Mouse (Mus musculus) embryonic facial prominence, embryonic 13.5 days (tissue): ENCODE measurements around the gene Ap2m1. TPM values are rescaled to one million over a fixed set of nuclear protein-coding genes. Genes with fewer than 3 reads are reported as not detected.
"Not testable (repeated sequence)": the region's sequence is repeated elsewhere in the genome, so short reads cannot be mapped to it uniquely, and the experiment has no call there.

Source experiments
- ATAC-seq: fragments of 200-750 bp; cut with Nextera tagmentation; 2 replicates; pipeline ENCODE4 v1.8.0; 2017; ENCODE audit warnings: low read depth; ENCODE audit not compliant: insufficient number of reproducible peaks, insufficient read depth, low FRiP score, low TSS enrichment
- H3K27ac ChIP-seq: fragments of 300-500 bp; sonication (generic); 2 replicates; pipeline ENCODE4 v1.5.1; 2015; ENCODE audit warnings: moderate library complexity, mild to moderate bottlenecking, inconsistent platforms
- H3K27me3 ChIP-seq: fragments of 300-500 bp; sonication (generic); 2 replicates; pipeline ENCODE4 v1.6.1; 2015; ENCODE audit warnings: mild to moderate bottlenecking, inconsistent platforms
- H3K36me3 ChIP-seq: fragments of 300-500 bp; sonication (generic); 2 replicates; pipeline ENCODE4 v1.6.1; 2015; ENCODE audit warnings: mild to moderate bottlenecking, inconsistent platforms
- H3K4me1 ChIP-seq: fragments of 300-500 bp; sonication (generic); 2 replicates; pipeline ENCODE4 v1.6.1; 2015; ENCODE audit warnings: inconsistent platforms
- H3K4me2 ChIP-seq: fragments of 300-500 bp; sonication (generic); 2 replicates; pipeline ENCODE4 v1.6.1; 2015; ENCODE audit warnings: moderate library complexity, mild to moderate bottlenecking, inconsistent platforms
- H3K4me3 ChIP-seq: fragments of 300-500 bp; sonication (generic); 2 replicates; pipeline ENCODE4 v1.5.1; 2015; ENCODE audit warnings: mild to moderate bottlenecking, inconsistent platforms
- H3K9ac ChIP-seq: fragments of 300-500 bp; sonication (generic); 2 replicates; pipeline ENCODE4 v1.6.1; 2015; ENCODE audit warnings: mild to moderate bottlenecking, inconsistent platforms
- H3K9me3 ChIP-seq: fragments of 300-500 bp; sonication (generic); 2 replicates; pipeline ENCODE4 v1.6.1; 2016; ENCODE audit warnings: inconsistent platforms
- WGBS: fragments of 180-500 bp; shearing (Covaris S2); methylation state at CpG from one replicate; pipeline ENCODE4 v1.1.7; 2015; ENCODE audit warnings: mixed read lengths; 5-methylcytosine and 5-hydroxymethylcytosine counted together
- polyA plus RNA-seq: library from polyadenylated mRNA; unstranded; fragments of >200 nt; fragmentation: Nextera tagmentation; extraction: Ambion mirVana; gene quantifications from 2 replicates; pipeline ENCODE4 v1.2.1, GENCODE M21; 2015

The Ap2m1 gene
- 610 and 646 TPM in 2 replicates for polyA plus RNA-seq

- WGBS = under 1% methylated on average over 50 of the region's 52 CpGs
- peak; percentile 97 for ATAC-seq
- Histone ChIP-seq H3K9me3 (no peaks in the 10 kb centered on the region), H3K27me3 (no peaks in the 10 kb centered on the region), H3K4me3 (peak within 1 kb of the TSS; percentile 93), H3K27ac (peak within 1 kb of the TSS; percentile 68), H3K4me2 (peak within 1 kb of the TSS; percentile 64), H3K36me3 (peaks cover 56% of the 10 kb centered on the region), H3K9ac (peak within 1 kb of the TSS; percentile 98), H3K4me1 (peaks cover 22% of the 10 kb centered on the region)
Measured at GRCm38 (mm10) chr16:20535296-20536080, at the start of gene Ap2m1. Gene Ap2m1, plus strand, starts transcription at chr16:20535478.

- Histone ChIP-seq H3K9me3 (no peaks in the 10 kb centered on the region), H3K4me1 (no peaks in the 10 kb centered on the region; the same call in 1 of the 2 replicates), H3K36me3 (no peaks in the 10 kb centered on the region), H3K4me3 (no peak overlapping the region), H3K9ac (no peak overlapping the region), H3K27ac (no peak overlapping the region), H3K4me2 (no peak overlapping the region), H3K27me3 (no peaks in the 10 kb centered on the region)
- no peak for ATAC-seq
- 63% methylated on average over 3 of the region's 3 CpGs for WGBS
Measured at GRCm38 (mm10) chr16:20486048-20486447, 49.2 kb upstream of the Ap2m1 start.

- Histone ChIP-seq H3K4me2 (no peak overlapping the region), H3K36me3 (no peaks in the 10 kb centered on the region), H3K9ac (no peak overlapping the region), H3K27ac (no peak overlapping the region), H3K9me3 (no peaks in the 10 kb centered on the region), H3K27me3 (no peaks in the 10 kb centered on the region), H3K4me1 (no peaks in the 10 kb centered on the region), H3K4me3 (no peak overlapping the region)
- no peak for ATAC-seq
- 36% methylated on average over 1 of the region's 1 CpGs for WGBS
Measured at GRCm38 (mm10) chr16:20488151-20488550, 47.1 kb upstream of the Ap2m1 start.

- not testable (repeated sequence) for ATAC-seq, H3K27ac ChIP-seq, H3K27me3 ChIP-seq, H3K9ac ChIP-seq, H3K4me2 ChIP-seq, H3K4me3 ChIP-seq, H3K9me3 ChIP-seq, H3K36me3 ChIP-seq, H3K4me1 ChIP-seq
- WGBS = 84% methylated on average over 9 of the region's 9 CpGs
Measured at GRCm38 (mm10) chr16:20488751-20489150, 46.5 kb upstream of the Ap2m1 start.

- WGBS = 84% methylated on average over 2 of the region's 2 CpGs
Measured at GRCm38 (mm10) chr16:20489233-20489632, 46.0 kb upstream of the Ap2m1 start.

GRCm38 (mm10) chr16:20490581-20490980 is 44.7 kb upstream of the Ap2m1 start:
- no peak overlapping the region for H3K9ac ChIP-seq
- H3K4me1 ChIP-seq = no peaks in the 10 kb centered on the region
- H3K27me3 ChIP-seq = no peaks in the 10 kb centered on the region
- no peak overlapping the region for H3K27ac ChIP-seq
- no peaks in the 10 kb centered on the region for H3K36me3 ChIP-seq
- no peaks in the 10 kb centered on the region for H3K9me3 ChIP-seq
- no peak for ATAC-seq
- no peak overlapping the region for H3K4me2 ChIP-seq
- 50% methylated on average over 2 of the region's 2 CpGs for WGBS
- H3K4me3 ChIP-seq = no peak overlapping the region

More at GRCm38 (mm10) chr16:20489233-20489632, 46.0 kb upstream of the Ap2m1 start:
- no peak overlapping the region for H3K4me3 ChIP-seq
- H3K4me2 ChIP-seq = no peak overlapping the region
- ATAC-seq = no peak
- no peaks in the 10 kb centered on the region for H3K9me3 ChIP-seq
- H3K27ac ChIP-seq = no peak overlapping the region
- H3K4me1 ChIP-seq = no peaks in the 10 kb centered on the region
- no peaks in the 10 kb centered on the region for H3K27me3 ChIP-seq
- no peak overlapping the region for H3K9ac ChIP-seq
- H3K36me3 ChIP-seq = no peaks in the 10 kb centered on the region

GRCm38 (mm10) chr16:20491301-20491700 is 44.0 kb upstream of the Ap2m1 start:
- Histone ChIP-seq H3K27me3 (no peaks in the 10 kb centered on the region), H3K4me2 (no peak overlapping the region)
- WGBS = 68% methylated on average over 2 of the region's 2 CpGs

GRCm38 (mm10) chr16:20493452-20493851 is 41.8 kb upstream of the Ap2m1 start:
- Histone ChIP-seq H3K4me2 (no peak overlapping the region), H3K27me3 (no peaks in the 10 kb centered on the region), H3K27ac (no peak overlapping the region), H3K9me3 (no peaks in the 10 kb centered on the region), H3K36me3 (no peaks in the 10 kb centered on the region), H3K9ac (no peak overlapping the region), H3K4me3 (no peak overlapping the region), H3K4me1 (peaks cover 5% of the 10 kb centered on the region)
- 80% methylated on average over 2 of the region's 2 CpGs for WGBS
- ATAC-seq = no peak

More at GRCm38 (mm10) chr16:20491301-20491700, 44.0 kb upstream of the Ap2m1 start:
- no peak overlapping the region for H3K4me3 ChIP-seq
- H3K36me3 ChIP-seq = no peaks in the 10 kb centered on the region
- H3K27ac ChIP-seq = no peak overlapping the region
- ATAC-seq = no peak
- no peaks in the 10 kb centered on the region for H3K9me3 ChIP-seq
- H3K9ac ChIP-seq = no peak overlapping the region
- H3K4me1 ChIP-seq = no peaks in the 10 kb centered on the region

GRCm38 (mm10) chr16:20496671-20497600 is 38.3 kb upstream of the Ap2m1 start:
- Histone ChIP-seq H3K27me3 (no peaks in the 10 kb centered on the region), H3K27ac (0 out of 2 replicates have a peak overlapping the region, but pooled peaks have one; percentile 4), H3K36me3 (peaks cover 14% of the 10 kb centered on the region), H3K9me3 (no peaks in the 10 kb centered on the region), H3K4me1 (peaks cover 15% of the 10 kb centered on the region), H3K4me3 (peak overlapping the region; percentile 35), H3K9ac (peak overlapping the region; percentile 53; the same call in 1 of the 2 replicates), H3K4me2 (peak overlapping the region; percentile 65)
- WGBS = 18% methylated on average over 25 of the region's 25 CpGs
- peak; percentile 22; the same call in 1 of the 2 replicates for ATAC-seq

- Histone ChIP-seq H3K27ac (peak overlapping the region; percentile 87), H3K9ac (peak overlapping the region; percentile 94)
- ATAC-seq = no peak
Measured at GRCm38 (mm10) chr16:20497980-20498676, 37.1 kb upstream of the Ap2m1 start.

More at GRCm38 (mm10) chr16:20497980-20498676, 37.1 kb upstream of the Ap2m1 start:
- Histone ChIP-seq H3K36me3 (peaks cover 26% of the 10 kb centered on the region), H3K4me3 (peak overlapping the region; percentile 93), H3K27me3 (no peaks in the 10 kb centered on the region), H3K9me3 (no peaks in the 10 kb centered on the region), H3K4me2 (peak overlapping the region; percentile 89), H3K4me1 (peaks cover 15% of the 10 kb centered on the region)
- WGBS = 11% methylated on average over 16 of the region's 16 CpGs
